Mouse (Mus musculus) kidney, adult 2 months (tissue): Measurements from ENCODE around the gene 3100002H09Rik.

ENCODE experiments used
- CTCF ChIP-seq: fragments of 200-500 bp; conservative IDR thresholded peaks from 2 replicates; pipeline ENCODE4 v1.5.1; 2011; ENCODE audit warnings: low read depth, mild to moderate bottlenecking, control low read depth, low read length, moderate library complexity, mixed read lengths; ENCODE audit not compliant: insufficient read depth, insufficient read length
- POLR2A ChIP-seq: fragments of 200-500 bp; IDR thresholded peaks from one replicate; pipeline ENCODE4 v1.6.1; 2011; ENCODE audit warnings: low read depth, low read length, control low read depth

GRCm38 (mm10) chr4:124632856-124633255, 22.3 kb upstream of the 3100002H09Rik start:
- TF ChIP-seq CTCF: no peak
- TF ChIP-seq POLR2A: no peak
